ENCODE assay signal across 24 mouse cellular contexts in the genomic region with DNA sequence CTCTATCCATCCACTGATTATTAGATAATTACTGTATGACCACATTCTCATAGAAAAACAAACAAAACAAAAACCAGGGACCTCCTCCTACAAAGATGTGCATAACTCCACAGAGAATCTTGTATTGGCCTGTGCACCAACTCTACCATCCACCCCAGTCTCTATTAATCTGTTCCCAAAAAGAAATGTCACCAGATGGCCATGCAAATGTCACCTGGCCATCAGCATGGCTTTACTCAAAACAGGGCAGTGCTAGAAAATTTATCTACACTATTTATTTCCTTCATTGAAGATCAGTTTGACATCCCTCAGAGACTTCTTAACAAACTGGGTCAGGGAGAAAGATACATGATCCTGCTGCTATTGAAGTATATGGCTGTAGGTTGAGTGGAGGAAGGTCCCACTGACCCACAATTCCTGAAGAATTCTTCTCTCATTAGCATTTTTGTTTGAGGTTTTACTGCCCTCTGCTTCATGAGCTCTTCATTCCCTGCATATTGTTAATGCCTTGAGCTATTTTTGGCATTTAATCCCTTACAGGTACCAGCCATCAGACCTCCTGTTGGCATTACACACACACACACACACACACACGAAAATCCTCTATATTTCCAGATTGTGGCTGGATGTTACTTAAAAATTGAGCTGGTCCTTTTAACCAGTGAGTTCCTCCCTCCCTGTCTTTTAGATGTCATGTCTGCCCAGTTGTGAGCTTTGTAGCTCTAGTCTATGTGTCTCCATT.
A peak's percentile ranks its signal among the peaks of the same experiment; 100 is the strongest.
DNase-seq lines count a peak whose midpoint lies in the region; ATAC-seq lines count a peak whose summit lies in the region.
"Had no signal": no experiment of that assay in that cellular context is flagged by ENCODE, and none has a peak within 500 bp of the region (broad histone marks: within the 10 kb centered on the region; RNA-seq: fewer than 3 reads in every experiment).

No protein-coding gene starts in this region.

- no peaks in the 10 kb centered on the region for H3K9me3 ChIP-seq in midbrain, embryonic 10.5 days (replicated peaks)
- H3K9me3 ChIP-seq: embryonic facial prominence, embryonic 15.5 days; forebrain, embryonic 10.5 days; heart, embryonic 10.5 days; hindbrain, embryonic 12.5 days had no signal

- H3K27me3 ChIP-seq in midbrain, embryonic 10.5 days (ENCODE audit: low read depth, poor library complexity, severe bottlenecking) = no peaks in the 10 kb centered on the region
- H3K27me3 ChIP-seq: CH12.LX; embryonic facial prominence, embryonic 15.5 days; hindbrain, embryonic 12.5 days; Patski had no signal

- no peaks in the 10 kb centered on the region for H3K36me3 ChIP-seq in midbrain, embryonic 10.5 days
- H3K36me3 ChIP-seq: embryonic facial prominence, embryonic 15.5 days; forebrain, embryonic 10.5 days; heart, embryonic 10.5 days; hindbrain, embryonic 12.5 days had no signal

- no peak overlapping the region for H3K27ac ChIP-seq in midbrain, embryonic 10.5 days (replicated peaks)
- H3K27ac ChIP-seq: embryonic facial prominence, embryonic 15.5 days; forebrain, embryonic 10.5 days; heart, embryonic 10.5 days; hindbrain, embryonic 12.5 days had no signal

- no peaks in the 10 kb centered on the region for H3K4me1 ChIP-seq in midbrain, embryonic 10.5 days
- H3K4me1 ChIP-seq: embryonic facial prominence, embryonic 15.5 days; forebrain, embryonic 10.5 days; heart, embryonic 10.5 days; hindbrain, embryonic 12.5 days had no signal

- WGBS in midbrain, embryonic 10.5 days = 75% methylated on average over 1 of the region's 1 CpGs

- no peak for ATAC-seq in CD4-positive, CD25-positive, alpha-beta regulatory T cell, adult 4 months
- ATAC-seq: activated CD4-positive, CD25-positive, alpha-beta regulatory T cell, adult 4 months; forebrain, embryonic 14.5 days; hindbrain, embryonic 16.5 days; inflammation-experienced regulatory T-cells, adult 6 months; intestine, postnatal 0 days; Patski had no signal

- H3K4me3 ChIP-seq in midbrain, embryonic 10.5 days = no peak overlapping the region
- H3K4me3 ChIP-seq: embryonic facial prominence, embryonic 15.5 days; erythroblast, embryonic 14.5 days; forebrain, embryonic 10.5 days; heart, embryonic 10.5 days; hindbrain, embryonic 12.5 days had no signal

- DNase-seq in brain, adult 2 months (ENCODE audit: low read depth, low spot score) = peak; percentile 94
- DNase-seq in cerebellum, adult 18-20 months = peak; percentile 75 to 80
- peak; percentile 86 for DNase-seq in cerebellum, adult 9-11 months
- peak; percentile 61 to 79 for DNase-seq in cerebellum, postnatal 36 days
- DNase-seq in gastrocnemius, postnatal 25 days = no peak
- no peak for DNase-seq in midbrain, embryonic 10.5 days (ENCODE audit: low spot score)
- DNase-seq: adrenal gland, postnatal 25 days; embryo, embryonic 11 days; heart, adult 18-20 months; heart, postnatal 10 days; heart, postnatal 4 days had no signal

Comparison
In these comparisons a context has a peak if more than half of its experiments do, and no peak if none do; other contexts are left out.
1. DNase-seq: peak in brain, adult 2 months (single experiment), cerebellum, adult 18-20 months (2 of 2), cerebellum, adult 9-11 months (single experiment) and cerebellum, postnatal 36 days (2 of 2); none in gastrocnemius, postnatal 25 days (single experiment) and midbrain, embryonic 10.5 days (single experiment).